Mouse (Mus musculus) embryonic facial prominence, embryonic 15.5 days (tissue): ENCODE measurements around the gene Aldh18a1. TPM values are rescaled to one million over a fixed set of nuclear protein-coding genes. Genes with fewer than 3 reads are reported as not detected.
A peak's percentile ranks its signal among the peaks of the same experiment; 100 is the strongest.

ENCODE experiments used
- ATAC-seq: fragments of 200-750 bp; cut with Nextera tagmentation; 2 replicates; pipeline ENCODE4 v1.8.0; 2017; ENCODE audit warnings: low read depth, moderate TSS enrichment; ENCODE audit not compliant: insufficient number of reproducible peaks, low FRiP score, low TSS enrichment
- H3K27ac ChIP-seq: fragments of 300-500 bp; sonication (generic); replicated peaks from 2 replicates; pipeline ENCODE4 v1.5.1; 2015; ENCODE audit warnings: mild to moderate bottlenecking, inconsistent platforms
- H3K27me3 ChIP-seq: fragments of 300-500 bp; sonication (generic); 2 replicates; pipeline ENCODE4 v1.6.1; 2015; ENCODE audit warnings: inconsistent platforms
- H3K36me3 ChIP-seq: fragments of 300-500 bp; sonication (generic); 2 replicates; pipeline ENCODE4 v1.6.1; 2015; ENCODE audit warnings: mild to moderate bottlenecking, inconsistent platforms
- H3K4me1 ChIP-seq: fragments of 300-500 bp; sonication (generic); 2 replicates; pipeline ENCODE4 v1.6.1; 2015; ENCODE audit warnings: inconsistent platforms
- H3K4me2 ChIP-seq: fragments of 300-500 bp; sonication (generic); replicated peaks from 2 replicates; pipeline ENCODE4 v1.6.1; 2015; ENCODE audit warnings: mild to moderate bottlenecking, inconsistent platforms
- H3K4me3 ChIP-seq: fragments of 300-500 bp; sonication (generic); replicated peaks from 2 replicates; pipeline ENCODE4 v1.5.1; 2015; ENCODE audit warnings: mild to moderate bottlenecking, inconsistent platforms
- H3K9ac ChIP-seq: fragments of 300-500 bp; sonication (generic); 2 replicates; pipeline ENCODE4 v1.6.1; 2015; ENCODE audit warnings: inconsistent platforms
- H3K9me3 ChIP-seq: fragments of 300-500 bp; sonication (generic); replicated peaks from 2 replicates; pipeline ENCODE4 v1.6.1; 2016; ENCODE audit warnings: inconsistent platforms
- WGBS: fragments of 180-500 bp; shearing (Covaris S2); methylation state at CpG from one replicate; pipeline ENCODE4 v1.1.7; 2015; 5-methylcytosine and 5-hydroxymethylcytosine counted together
- polyA plus RNA-seq: library from polyadenylated mRNA; unstranded; fragments of >200 nt; fragmentation: Nextera tagmentation; extraction: Ambion mirVana; gene quantifications from 2 replicates; pipeline ENCODE4 v1.2.1, GENCODE M21; 2015

Gene Aldh18a1
- polyA plus RNA-seq, 1 experiment from 2014 or later = 65.2 TPM

DNA sequence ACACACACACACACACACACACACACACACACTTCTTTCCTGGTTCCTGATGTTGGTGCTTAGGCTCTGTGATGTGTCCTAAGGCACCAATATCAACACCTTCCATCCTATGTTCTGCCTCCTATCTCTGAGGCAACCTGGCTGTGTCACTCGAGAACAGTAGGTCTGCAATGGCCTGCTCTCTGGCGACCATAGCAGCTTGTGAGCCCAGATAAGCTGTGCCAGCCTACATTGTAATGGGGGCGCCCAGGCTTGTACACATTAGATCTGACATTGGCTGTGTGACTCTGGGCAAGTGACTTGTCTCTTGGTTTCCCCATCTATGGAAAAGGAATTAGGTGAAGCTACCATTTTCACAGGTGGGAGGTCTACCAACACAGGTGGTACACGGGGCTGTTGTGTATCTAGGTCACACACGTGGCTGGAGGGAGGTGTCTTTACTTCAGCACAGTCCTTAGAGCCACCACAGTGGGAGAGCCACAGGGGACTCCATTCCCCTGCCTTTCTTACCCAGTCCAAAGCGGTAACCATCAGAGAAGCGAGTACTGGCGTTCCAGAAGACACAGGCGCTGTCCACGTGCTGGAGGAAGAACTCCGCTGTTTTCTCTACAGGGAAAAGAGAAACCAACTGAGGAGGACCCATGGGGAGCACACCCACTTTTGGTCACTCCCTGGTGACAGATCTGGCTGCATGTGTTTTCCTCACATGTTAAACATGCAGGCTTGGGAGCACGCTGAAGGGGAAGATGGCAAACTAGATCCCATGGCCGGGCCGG lies 35.1 kb downstream of the Aldh18a1 start:
- H3K4me3 ChIP-seq = no peak overlapping the region
- peaks cover 60% of the 10 kb centered on the region for H3K36me3 ChIP-seq
- peaks cover 12% of the 10 kb centered on the region; the same call in 1 of the 2 replicates for H3K4me1 ChIP-seq
- WGBS = 88% methylated on average over 14 of the region's 14 CpGs
- H3K27me3 ChIP-seq = no peaks in the 10 kb centered on the region
- no peak overlapping the region for H3K27ac ChIP-seq
- ATAC-seq = no peak
- H3K9me3 ChIP-seq = no peaks in the 10 kb centered on the region
- H3K9ac ChIP-seq = no peak overlapping the region
- no peak overlapping the region for H3K4me2 ChIP-seq

DNA sequence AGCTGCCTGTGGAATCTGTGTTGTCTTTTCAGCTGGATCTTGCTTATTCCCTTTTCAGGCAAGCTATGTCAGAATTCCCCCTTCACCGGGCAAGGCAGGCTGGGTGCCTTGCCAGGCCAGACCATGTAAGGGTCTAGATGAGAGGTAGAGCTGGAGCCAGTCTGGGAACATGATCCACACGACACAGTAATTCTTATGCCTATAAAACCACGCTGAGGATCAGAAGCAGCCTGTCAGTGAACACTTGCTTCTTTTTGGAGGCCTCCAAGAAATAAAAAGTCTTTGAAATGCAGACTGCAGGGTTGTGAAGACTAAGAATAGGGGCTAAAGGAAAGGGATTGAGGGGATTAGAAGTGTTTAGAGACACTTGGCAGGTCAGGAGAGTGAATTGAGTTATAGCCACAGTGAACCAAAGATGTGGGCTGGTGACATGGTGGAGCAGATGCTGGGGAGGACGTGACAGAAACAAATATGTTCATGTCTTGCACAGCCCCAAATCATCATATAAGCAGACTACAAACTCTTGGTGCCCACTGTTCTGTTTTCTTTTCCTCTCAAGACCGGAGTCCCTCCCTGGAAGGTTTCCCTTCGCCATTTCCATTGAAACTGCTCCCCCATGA lies 38.6 kb downstream of the Aldh18a1 start:
- Histone ChIP-seq H3K4me2 (no peak overlapping the region), H3K36me3 (peaks cover 35% of the 10 kb centered on the region), H3K27ac (0 out of 2 replicates have a peak overlapping the region, but pooled peaks have one; percentile 22), H3K9ac (no peak overlapping the region), H3K4me3 (no peak overlapping the region), H3K9me3 (no peaks in the 10 kb centered on the region), H3K4me1 (peaks cover 12% of the 10 kb centered on the region; the same call in 1 of the 2 replicates), H3K27me3 (no peaks in the 10 kb centered on the region; the same call in 1 of the 2 replicates)
- 52% methylated on average over 6 of the region's 6 CpGs for WGBS
- no peak for ATAC-seq

DNA sequence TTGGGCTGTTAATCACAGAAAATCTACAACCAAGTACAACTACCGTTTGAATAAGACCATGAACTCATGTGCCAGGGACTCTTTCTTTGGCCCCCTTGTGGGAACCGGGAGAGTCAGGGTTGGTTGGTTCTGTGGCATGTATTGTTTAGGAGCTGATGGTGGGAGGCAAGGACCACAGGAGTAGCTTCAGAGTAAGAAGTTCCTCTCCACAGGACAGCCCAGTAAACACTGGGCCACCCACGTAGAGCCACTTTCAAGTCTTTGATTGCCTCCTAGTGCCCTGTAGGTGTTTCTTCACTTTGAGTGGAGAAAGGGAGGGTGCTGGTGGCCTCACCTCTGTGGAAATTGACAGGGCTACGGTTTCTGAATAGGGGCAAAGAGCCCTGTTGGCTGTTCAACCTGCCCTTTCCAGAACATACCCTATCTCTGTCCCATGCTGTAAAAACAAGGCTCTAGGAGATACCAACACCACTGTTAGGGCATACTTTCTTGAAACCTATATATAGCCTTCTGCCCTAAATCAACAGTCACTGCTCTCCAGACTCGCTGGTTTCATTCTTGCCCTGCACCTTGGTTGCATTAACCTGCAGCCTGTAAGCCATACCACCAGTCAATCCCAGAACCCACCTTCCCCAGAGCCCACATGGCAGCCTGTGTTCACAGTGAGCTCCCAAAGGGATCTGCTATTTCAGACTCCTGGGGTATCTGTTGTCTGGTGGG lies 39.3 kb downstream of the Aldh18a1 start:
- no peak overlapping the region for H3K9ac ChIP-seq
- WGBS = 31% methylated on average over 5 of the region's 5 CpGs
- peaks cover 29% of the 10 kb centered on the region for H3K36me3 ChIP-seq
- H3K4me1 ChIP-seq = peaks cover 12% of the 10 kb centered on the region; the same call in 1 of the 2 replicates
- no peak overlapping the region for H3K4me2 ChIP-seq
- H3K9me3 ChIP-seq = no peaks in the 10 kb centered on the region
- 0 out of 2 replicates have a peak overlapping the region, but pooled peaks have one; percentile 22 for H3K27ac ChIP-seq
- no peak overlapping the region for H3K4me3 ChIP-seq
- ATAC-seq = no peak
- no peaks in the 10 kb centered on the region; the same call in 1 of the 2 replicates for H3K27me3 ChIP-seq

DNA sequence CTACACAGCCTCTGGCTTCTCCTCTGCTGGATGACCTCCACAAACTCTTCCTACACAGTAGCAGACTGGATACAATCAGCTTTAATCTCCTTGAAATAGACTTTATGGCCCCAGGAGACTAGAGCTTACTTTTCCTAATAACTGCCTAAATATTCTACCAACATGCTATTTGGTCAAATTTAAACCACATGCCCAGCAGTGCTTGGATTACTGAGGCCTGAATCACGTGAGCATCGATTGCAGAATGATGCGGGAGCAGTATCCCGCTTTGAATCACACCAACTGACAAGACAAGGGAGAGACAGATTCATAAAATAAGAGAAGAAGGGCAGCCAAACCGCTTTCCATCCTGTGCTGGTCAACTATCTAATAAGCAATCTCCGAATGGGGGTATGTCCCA lies 39.9 kb downstream of the Aldh18a1 start:
- no peaks in the 10 kb centered on the region for H3K9me3 ChIP-seq
- H3K4me3 ChIP-seq = no peak overlapping the region
- H3K9ac ChIP-seq = no peak overlapping the region
- H3K27me3 ChIP-seq = no peaks in the 10 kb centered on the region; the same call in 1 of the 2 replicates
- 49% methylated on average over 6 of the region's 6 CpGs for WGBS
- H3K36me3 ChIP-seq = peaks cover 23% of the 10 kb centered on the region
- no peak for ATAC-seq
- no peak overlapping the region for H3K27ac ChIP-seq
- peaks cover 12% of the 10 kb centered on the region; the same call in 1 of the 2 replicates for H3K4me1 ChIP-seq
- no peak overlapping the region for H3K4me2 ChIP-seq

DNA sequence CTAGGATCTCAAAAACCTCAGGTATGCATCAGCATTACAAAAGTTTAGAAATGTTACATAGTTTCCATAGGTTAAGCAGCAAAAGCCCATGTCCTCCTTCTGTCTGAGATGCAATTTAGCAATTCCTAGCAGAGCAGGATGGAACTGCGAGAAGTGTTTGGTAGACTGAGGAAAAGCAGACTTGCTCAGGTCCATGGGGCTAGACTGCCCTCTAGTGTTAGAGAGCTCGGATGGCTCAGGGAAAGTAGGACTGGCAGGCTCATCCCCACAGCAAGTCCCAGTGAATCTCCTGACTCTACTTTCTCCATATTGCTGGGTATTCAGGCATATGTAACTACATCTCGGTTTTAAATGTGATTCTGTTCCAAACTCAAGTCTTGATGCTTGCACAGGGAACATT lies 43.4 kb downstream of the Aldh18a1 start:
- Histone ChIP-seq H3K27ac (no peak overlapping the region), H3K4me1 (peaks cover 12% of the 10 kb centered on the region; the same call in 1 of the 2 replicates), H3K27me3 (no peaks in the 10 kb centered on the region; the same call in 1 of the 2 replicates), H3K4me2 (no peak overlapping the region), H3K9ac (no peak overlapping the region), H3K4me3 (no peak overlapping the region), H3K9me3 (no peaks in the 10 kb centered on the region), H3K36me3 (no peaks in the 10 kb centered on the region)
- WGBS = 8% methylated on average over 3 of the region's 3 CpGs
- ATAC-seq = no peak

DNA sequence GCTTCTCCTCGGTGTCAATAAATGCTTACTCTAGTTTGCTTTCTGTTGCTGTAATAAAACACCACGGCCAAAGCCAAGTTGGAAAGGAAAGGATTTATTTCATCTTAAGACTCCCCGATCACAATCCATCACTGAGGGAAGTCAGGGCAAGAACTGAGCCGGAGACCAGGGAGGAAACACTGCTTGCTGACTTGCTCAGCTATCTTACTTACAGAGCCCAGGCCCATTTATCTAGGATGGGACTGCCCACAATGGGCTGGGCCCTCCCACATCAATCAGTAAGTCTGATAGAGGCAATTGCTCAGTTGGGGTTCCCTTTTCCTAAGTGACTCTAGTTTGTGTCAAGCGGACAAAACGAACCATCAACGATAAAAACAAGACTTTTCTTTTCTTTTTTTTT lies 45.5 kb downstream of the Aldh18a1 start:
- Histone ChIP-seq H3K4me2 (no peak overlapping the region), H3K4me3 (no peak overlapping the region), H3K4me1 (no peaks in the 10 kb centered on the region), H3K27me3 (no peaks in the 10 kb centered on the region; the same call in 1 of the 2 replicates), H3K27ac (no peak overlapping the region), H3K9me3 (no peaks in the 10 kb centered on the region), H3K9ac (no peak overlapping the region), H3K36me3 (no peaks in the 10 kb centered on the region)
- ATAC-seq = no peak
- WGBS = 83% methylated on average over 7 of the region's 7 CpGs

DNA sequence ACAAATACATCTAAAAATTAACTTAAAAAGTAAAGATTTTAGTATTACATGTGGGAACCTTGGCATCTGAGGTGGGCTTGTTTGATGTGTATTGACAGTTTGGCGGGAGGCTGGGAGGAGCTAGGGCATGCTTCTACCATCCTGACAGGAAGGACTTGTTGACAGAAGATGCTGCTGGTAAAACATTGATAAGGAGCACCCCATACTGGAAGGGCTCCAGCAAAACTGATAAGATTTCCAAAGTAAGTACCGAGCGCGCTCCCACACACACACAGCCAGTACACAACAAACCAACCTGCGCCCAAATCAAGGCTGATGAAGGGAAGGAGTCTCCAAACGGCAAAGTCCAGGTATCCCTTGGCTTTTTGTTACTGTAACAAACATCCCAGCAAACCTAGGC lies 51.7 kb downstream of the Aldh18a1 start:
- Histone ChIP-seq H3K9ac (no peak overlapping the region), H3K4me2 (no peak overlapping the region), H3K36me3 (no peaks in the 10 kb centered on the region), H3K4me3 (no peak overlapping the region), H3K27me3 (no peaks in the 10 kb centered on the region), H3K4me1 (no peaks in the 10 kb centered on the region), H3K27ac (no peak overlapping the region), H3K9me3 (no peaks in the 10 kb centered on the region)
- no peak for ATAC-seq
- WGBS = 86% methylated on average over 6 of the region's 6 CpGs

DNA sequence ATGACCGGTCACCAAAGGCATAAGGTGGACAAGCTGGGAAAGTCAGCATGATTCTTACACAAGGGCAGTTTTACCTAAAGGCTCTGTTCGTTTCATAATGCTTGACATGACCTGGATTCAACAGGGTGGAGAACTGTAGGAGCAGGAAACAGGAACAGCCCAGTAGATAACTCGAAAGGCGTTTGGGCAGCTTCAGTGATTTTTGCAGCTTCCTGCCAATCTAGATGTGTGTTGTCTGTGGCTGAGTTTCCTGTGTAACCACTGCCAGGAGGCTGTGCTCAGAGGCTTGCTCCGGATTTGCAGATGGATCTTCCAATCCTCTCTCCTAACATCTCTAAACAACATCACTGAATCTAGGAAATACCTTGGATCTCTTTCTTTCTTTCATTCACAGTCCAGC lies 55.7 kb downstream of the Aldh18a1 start:
- Histone ChIP-seq H3K27me3 (no peaks in the 10 kb centered on the region), H3K27ac (no peak overlapping the region), H3K4me2 (no peak overlapping the region), H3K36me3 (no peaks in the 10 kb centered on the region), H3K9ac (no peak overlapping the region), H3K4me3 (no peak overlapping the region), H3K9me3 (no peaks in the 10 kb centered on the region), H3K4me1 (no peaks in the 10 kb centered on the region)
- WGBS = 78% methylated on average over 5 of the region's 5 CpGs
- ATAC-seq = no peak

DNA sequence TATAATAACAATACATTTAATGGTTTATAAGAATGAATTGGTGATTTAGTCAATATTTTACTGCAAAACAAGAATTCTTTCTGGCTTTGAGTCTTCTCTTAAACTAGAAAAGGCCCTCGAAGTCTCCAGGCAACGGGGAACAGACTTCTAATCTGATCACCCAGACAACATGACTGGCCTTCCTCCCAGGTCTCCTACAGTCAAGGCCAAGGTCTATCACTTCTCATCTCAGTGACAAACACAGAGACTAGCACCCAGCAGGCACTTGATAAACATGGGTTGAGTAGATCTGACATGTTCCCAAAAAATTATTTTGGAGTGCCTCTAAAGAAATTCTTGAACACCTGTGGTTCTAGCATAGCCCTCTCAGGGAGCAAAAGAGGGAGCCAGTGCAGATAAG lies 57.9 kb downstream of the Aldh18a1 start:
- no peaks in the 10 kb centered on the region for H3K4me1 ChIP-seq
- H3K36me3 ChIP-seq = no peaks in the 10 kb centered on the region
- H3K4me2 ChIP-seq = no peak overlapping the region
- 80% methylated on average over 2 of the region's 2 CpGs for WGBS
- no peaks in the 10 kb centered on the region for H3K9me3 ChIP-seq
- H3K4me3 ChIP-seq = no peak overlapping the region
- no peak for ATAC-seq
- no peak overlapping the region for H3K27ac ChIP-seq
- no peaks in the 10 kb centered on the region for H3K27me3 ChIP-seq
- no peak overlapping the region for H3K9ac ChIP-seq

DNA sequence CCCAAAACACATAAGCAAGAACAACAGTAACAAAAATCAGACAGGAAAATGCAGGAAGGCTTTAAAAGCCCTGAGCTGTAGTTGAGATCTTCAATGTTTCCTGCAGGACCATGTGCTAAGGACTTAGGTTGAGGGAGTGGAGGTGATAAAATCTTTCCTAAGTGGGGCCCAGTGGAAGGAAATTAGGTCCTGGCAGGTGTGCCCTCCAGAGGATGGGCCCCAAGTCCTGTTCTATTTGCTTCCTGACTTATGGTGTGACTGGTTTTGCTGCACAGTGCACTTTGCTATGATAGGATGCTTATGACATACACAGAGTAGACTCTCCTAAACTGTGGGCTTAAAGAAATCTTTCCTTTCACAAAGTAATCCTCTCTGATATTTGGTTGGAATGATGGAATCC lies 60.0 kb downstream of the Aldh18a1 start:
- Histone ChIP-seq H3K36me3 (no peaks in the 10 kb centered on the region), H3K4me1 (no peaks in the 10 kb centered on the region), H3K9me3 (no peaks in the 10 kb centered on the region), H3K4me3 (no peak overlapping the region), H3K9ac (no peak overlapping the region), H3K27me3 (no peaks in the 10 kb centered on the region), H3K4me2 (no peak overlapping the region), H3K27ac (no peak overlapping the region)
- ATAC-seq = no peak

DNA sequence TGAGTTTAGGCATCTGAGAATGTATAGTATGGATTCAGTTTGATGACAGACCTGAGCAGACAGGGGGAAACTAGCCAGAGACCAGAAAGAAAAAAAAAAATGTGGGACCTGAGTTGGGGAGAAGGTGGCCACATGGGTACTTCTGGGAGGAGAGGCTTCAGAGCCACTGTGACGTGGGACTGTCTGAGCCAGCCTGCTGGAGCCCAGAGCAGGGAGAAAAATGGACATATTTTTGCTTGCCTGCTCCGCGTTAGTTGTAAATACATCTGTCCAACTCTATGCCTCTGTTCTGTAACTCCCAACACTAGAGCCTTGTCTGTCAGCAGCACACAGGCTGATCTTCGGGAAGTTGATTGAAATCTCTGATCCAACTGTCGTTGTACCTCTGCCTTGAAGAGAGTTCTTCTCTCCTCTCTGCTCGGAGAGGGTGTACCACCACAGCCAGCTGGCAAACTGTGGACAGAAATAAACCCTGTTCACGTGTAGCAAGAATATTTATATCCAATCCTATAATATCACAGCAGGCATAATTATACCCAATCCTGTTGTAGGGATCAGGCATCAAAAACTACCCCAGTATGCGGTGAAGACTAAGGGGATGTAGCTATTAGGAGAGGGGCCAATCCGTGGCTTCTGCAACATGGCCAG lies 61.8 kb downstream of the Aldh18a1 start:
- H3K27me3 ChIP-seq = no peaks in the 10 kb centered on the region
- no peaks in the 10 kb centered on the region for H3K9me3 ChIP-seq
- no peak overlapping the region for H3K27ac ChIP-seq
- H3K36me3 ChIP-seq = no peaks in the 10 kb centered on the region
- H3K9ac ChIP-seq = no peak overlapping the region
- no peak for ATAC-seq
- 56% methylated on average over 9 of the region's 9 CpGs for WGBS
- no peak overlapping the region for H3K4me3 ChIP-seq
- H3K4me2 ChIP-seq = no peak overlapping the region
- H3K4me1 ChIP-seq = no peaks in the 10 kb centered on the region
